8 mouse cellular contexts compared by ENCODE assay signal in genomic region chr7:141264761-141265410, GRCm38 (mm10). TPM values are rescaled to one million over a fixed set of nuclear protein-coding genes. Genes with fewer than 3 reads are reported as not detected.
DNase-seq lines count a peak whose midpoint lies in the region; ATAC-seq and TF ChIP-seq lines count a peak whose summit lies in the region.

No protein-coding gene starts in this region.

- peak overlapping the region; percentile 26; the same call in 1 of the 2 replicates for H3K9ac ChIP-seq in intestine, postnatal 0 days (ENCODE audit: low read depth, low read length)
- no peak overlapping the region for H3K9ac ChIP-seq in lung, embryonic 16.5 days (ENCODE audit: low read length)

- H3K27me3 ChIP-seq in forebrain, embryonic 10.5 days (ENCODE audit: poor library complexity, severe bottlenecking) = peaks cover 11% of the 10 kb centered on the region
- H3K27me3 ChIP-seq in intestine, postnatal 0 days (replicated peaks; ENCODE audit: control insufficient read depth, insufficient read depth, low read length) = no peaks in the 10 kb centered on the region
- no peaks in the 10 kb centered on the region for H3K27me3 ChIP-seq in lung, embryonic 16.5 days (ENCODE audit: control insufficient read depth, insufficient read depth, low read depth, low read length)

- no peaks in the 10 kb centered on the region for H3K9me3 ChIP-seq in forebrain, embryonic 10.5 days
- no peaks in the 10 kb centered on the region for H3K9me3 ChIP-seq in intestine, postnatal 0 days (ENCODE audit: control insufficient read depth)
- H3K9me3 ChIP-seq in lung, embryonic 16.5 days (ENCODE audit: control insufficient read depth, low read length) = no peaks in the 10 kb centered on the region

- peak; percentile 83 for TF ChIP-seq CTCF in intestine, postnatal 0 days (IDR thresholded peaks at IDR 0.05; ENCODE audit: low read depth)

- no peak overlapping the region for H3K4me3 ChIP-seq in forebrain, embryonic 10.5 days
- peak overlapping the region; percentile 70 for H3K4me3 ChIP-seq in intestine, postnatal 0 days (ENCODE audit: low read depth, low read length)
- H3K4me3 ChIP-seq in lung, embryonic 16.5 days (ENCODE audit: low read length) = no peak overlapping the region; the same call in 1 of the 2 replicates

- peak; percentile 52 for ATAC-seq in intestine, postnatal 0 days
- ATAC-seq in lung, embryonic 16.5 days (ENCODE audit: low read depth) = peak; percentile 51; the same call in 1 of the 2 replicates

- peak overlapping the region; percentile 80 for H3K4me2 ChIP-seq in intestine, postnatal 0 days (replicated peaks; ENCODE audit: low read depth)
- peak overlapping the region; percentile 90 for H3K4me2 ChIP-seq in lung, embryonic 16.5 days (ENCODE audit: low read depth, low read length)

- peaks cover 22% of the 10 kb centered on the region for H3K4me1 ChIP-seq in forebrain, embryonic 10.5 days
- peaks cover 3% of the 10 kb centered on the region; the same call in 1 of the 2 replicates for H3K4me1 ChIP-seq in intestine, postnatal 0 days (replicated peaks; ENCODE audit: control insufficient read depth, insufficient read depth, low read length)
- peaks cover 6% of the 10 kb centered on the region for H3K4me1 ChIP-seq in lung, embryonic 16.5 days (replicated peaks; ENCODE audit: control insufficient read depth, insufficient read depth, low read length)

- H3K27ac ChIP-seq in forebrain, embryonic 10.5 days = 0 out of 2 replicates have a peak overlapping the region, but pooled peaks have one; percentile 20
- H3K27ac ChIP-seq in intestine, postnatal 0 days (ENCODE audit: low read depth, low read length) = peak overlapping the region; percentile 68; the same call in 1 of the 2 replicates
- no peak overlapping the region for H3K27ac ChIP-seq in lung, embryonic 16.5 days (ENCODE audit: low read length)

- DNase-seq in cerebellum, adult 18-20 months = peak; percentile 34 to 40
- DNase-seq in cerebellum, adult 8-10 months = no peak
- DNase-seq in Muller cell, postnatal 12 days (ENCODE audit: inconsistent ontology term) = peak; percentile 63
- DNase-seq in forebrain, embryonic 10.5 days (ENCODE audit: extremely low spot score, low spot score) = no peak
- peak; percentile 58 for DNase-seq in retina, postnatal 1 day
- no peak for DNase-seq in urinary bladder, adult 18-20 months (ENCODE audit: low spot score in 2 of 2)

- H3K36me3 ChIP-seq in forebrain, embryonic 10.5 days (replicated peaks) = peaks cover 49% of the 10 kb centered on the region
- peaks cover 58% of the 10 kb centered on the region for H3K36me3 ChIP-seq in intestine, postnatal 0 days (ENCODE audit: control insufficient read depth, insufficient read depth)
- H3K36me3 ChIP-seq in lung, embryonic 16.5 days (ENCODE audit: control insufficient read depth, insufficient read depth, low read length) = peaks cover 31% of the 10 kb centered on the region

- 43% methylated on average over 12 of the region's 12 CpGs for WGBS in forebrain, embryonic 10.5 days
- 29% methylated on average over 12 of the region's 12 CpGs for whole genome bisulfite sequencing in intestine, postnatal 0 days
- WGBS in lung, embryonic 16.5 days = 28% methylated on average over 12 of the region's 12 CpGs

RNA-seq across cellular contexts. Expression of gene Irf7, which starts 1.4 kb away (rescaled TPM):
- polyA plus RNA-seq in forebrain, embryonic 10.5 days (2016; fragmentation: Nextera tagmentation; extraction: Ambion mirVana) = 0.15 and 0.23 TPM in 2 replicates
- polyA plus RNA-seq in intestine, postnatal 0 days (2015; fragmentation: Nextera tagmentation; extraction: Ambion mirVana) = 120 and 124 TPM in 2 replicates
- polyA plus RNA-seq in lung, embryonic 16.5 days (2015; fragmentation: Nextera tagmentation; extraction: Ambion mirVana) = 3.4 and 4.8 TPM in 2 replicates

RNA-seq across cellular contexts. Expression of gene Cdhr5, which starts 11.7 kb away (rescaled TPM):
- not detected in 2 replicates for polyA plus RNA-seq in forebrain, embryonic 10.5 days (2016; fragmentation: Nextera tagmentation; extraction: Ambion mirVana)
- polyA plus RNA-seq in intestine, postnatal 0 days (2015; fragmentation: Nextera tagmentation; extraction: Ambion mirVana) = 914 and 971 TPM in 2 replicates
- 0.15 and 0.35 TPM in 2 replicates for polyA plus RNA-seq in lung, embryonic 16.5 days (2015; fragmentation: Nextera tagmentation; extraction: Ambion mirVana)

RNA-seq across cellular contexts. Expression of gene Sct, which starts 14.0 kb away (rescaled TPM):
- 0.87 and 1.7 TPM in 2 replicates for polyA plus RNA-seq in forebrain, embryonic 10.5 days (2016; fragmentation: Nextera tagmentation; extraction: Ambion mirVana)
- polyA plus RNA-seq in intestine, postnatal 0 days (2015; fragmentation: Nextera tagmentation; extraction: Ambion mirVana) = 348 and 368 TPM in 2 replicates
- 2.0 and 2.6 TPM in 2 replicates for polyA plus RNA-seq in lung, embryonic 16.5 days (2015; fragmentation: Nextera tagmentation; extraction: Ambion mirVana)

RNA-seq across cellular contexts. Expression of gene Drd4, which starts 26.9 kb away (rescaled TPM):
- polyA plus RNA-seq in forebrain, embryonic 10.5 days (2016; fragmentation: Nextera tagmentation; extraction: Ambion mirVana) = 0.17 and 0.46 TPM in 2 replicates
- 0.33 and 0.38 TPM in 2 replicates for polyA plus RNA-seq in intestine, postnatal 0 days (2015; fragmentation: Nextera tagmentation; extraction: Ambion mirVana)
- 0.11 and 0.43 TPM in 2 replicates for polyA plus RNA-seq in lung, embryonic 16.5 days (2015; fragmentation: Nextera tagmentation; extraction: Ambion mirVana)

RNA-seq across cellular contexts. Expression of gene Phrf1, which starts 36.3 kb away (rescaled TPM):
- polyA plus RNA-seq in forebrain, embryonic 10.5 days (2016; fragmentation: Nextera tagmentation; extraction: Ambion mirVana) = 121 and 124 TPM in 2 replicates
- polyA plus RNA-seq in intestine, postnatal 0 days (2015; fragmentation: Nextera tagmentation; extraction: Ambion mirVana) = 24.7 and 27.8 TPM in 2 replicates
- 72.3 and 77.2 TPM in 2 replicates for polyA plus RNA-seq in lung, embryonic 16.5 days (2015; fragmentation: Nextera tagmentation; extraction: Ambion mirVana)

Comparison
In these comparisons a context has a peak if more than half of its experiments do, and no peak if none do; other contexts are left out.
1. DNase-seq: peak in cerebellum, adult 18-20 months (2 of 2), Muller cell, postnatal 12 days (single experiment) and retina, postnatal 1 day (single experiment); none in cerebellum, adult 8-10 months (single experiment), forebrain, embryonic 10.5 days (single experiment) and urinary bladder, adult 18-20 months (0 of 2).
2. RNA of gene Irf7, which starts 1.4 kb away (polyA plus RNA-seq): 120 to 124 TPM in intestine, postnatal 0 days; 3.4 to 4.8 TPM in lung, embryonic 16.5 days and 0.15 to 0.23 TPM in forebrain, embryonic 10.5 days; every median in the first group is over 10 times any median in the second.
3. RNA of gene Cdhr5, which starts 11.7 kb away (polyA plus RNA-seq): 914 to 971 TPM in intestine, postnatal 0 days; 0.15 to 0.35 TPM in lung, embryonic 16.5 days and not detected in forebrain, embryonic 10.5 days; every median in the first group is over 100 times any median in the second.
4. RNA of gene Sct, which starts 14.0 kb away (polyA plus RNA-seq): 348 to 368 TPM in intestine, postnatal 0 days; 2.0 to 2.6 TPM in lung, embryonic 16.5 days and 0.87 to 1.7 TPM in forebrain, embryonic 10.5 days; every median in the first group is over 10 times any median in the second.